Mouse (Mus musculus) left cerebral cortex, adult 9 months (tissue): ENCODE results near the gene Hspa12a.

Source experiments
- DNase-seq, 2 experiments: peaks; one replicate each; pipeline ENCODE4 v3.0.0; 2022; ENCODE audit warnings: low spot score in 2 of 2

Hspa12a gene

DNA sequence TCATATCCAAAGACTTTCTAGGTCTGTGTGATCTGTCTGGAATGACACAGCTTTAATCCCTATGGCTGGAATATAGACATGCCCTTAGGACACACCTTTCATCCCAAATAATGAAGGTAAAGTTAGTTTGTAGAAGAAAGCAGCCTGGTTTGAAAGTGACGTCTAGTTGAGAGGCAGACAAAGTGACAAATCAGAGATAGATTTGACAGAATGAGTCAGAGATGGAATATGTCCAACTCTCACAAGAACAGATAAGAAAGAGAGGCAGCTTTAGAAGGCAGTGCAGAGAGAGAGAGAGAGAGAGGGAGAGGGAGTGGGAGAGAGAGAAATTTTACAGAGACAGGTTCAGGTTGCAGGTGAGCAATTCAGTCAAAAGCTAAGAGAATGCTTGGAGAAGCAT, 119.1 kb downstream of the Hspa12a start:
- DNase-seq: no peak

DNA sequence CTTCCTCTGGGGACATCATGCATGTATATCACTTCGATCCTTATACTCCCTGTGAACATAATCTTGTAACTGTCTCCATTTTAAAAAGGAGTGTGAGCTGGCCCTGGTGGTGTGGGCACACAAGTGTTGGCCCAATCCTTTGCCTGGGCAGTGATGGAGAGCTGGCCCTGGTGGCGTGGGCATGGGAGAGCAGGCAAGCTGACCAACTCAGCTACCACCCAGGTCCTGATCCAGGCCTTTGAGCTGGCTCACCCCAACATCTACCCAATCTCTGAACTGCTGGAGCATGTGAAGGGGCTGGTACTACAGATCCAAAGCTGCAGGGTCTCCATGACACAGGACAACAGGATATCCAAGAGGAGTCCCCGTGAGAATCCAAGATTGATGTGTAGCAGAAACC, 120.2 kb downstream of the Hspa12a start:
- no peak for DNase-seq

DNA sequence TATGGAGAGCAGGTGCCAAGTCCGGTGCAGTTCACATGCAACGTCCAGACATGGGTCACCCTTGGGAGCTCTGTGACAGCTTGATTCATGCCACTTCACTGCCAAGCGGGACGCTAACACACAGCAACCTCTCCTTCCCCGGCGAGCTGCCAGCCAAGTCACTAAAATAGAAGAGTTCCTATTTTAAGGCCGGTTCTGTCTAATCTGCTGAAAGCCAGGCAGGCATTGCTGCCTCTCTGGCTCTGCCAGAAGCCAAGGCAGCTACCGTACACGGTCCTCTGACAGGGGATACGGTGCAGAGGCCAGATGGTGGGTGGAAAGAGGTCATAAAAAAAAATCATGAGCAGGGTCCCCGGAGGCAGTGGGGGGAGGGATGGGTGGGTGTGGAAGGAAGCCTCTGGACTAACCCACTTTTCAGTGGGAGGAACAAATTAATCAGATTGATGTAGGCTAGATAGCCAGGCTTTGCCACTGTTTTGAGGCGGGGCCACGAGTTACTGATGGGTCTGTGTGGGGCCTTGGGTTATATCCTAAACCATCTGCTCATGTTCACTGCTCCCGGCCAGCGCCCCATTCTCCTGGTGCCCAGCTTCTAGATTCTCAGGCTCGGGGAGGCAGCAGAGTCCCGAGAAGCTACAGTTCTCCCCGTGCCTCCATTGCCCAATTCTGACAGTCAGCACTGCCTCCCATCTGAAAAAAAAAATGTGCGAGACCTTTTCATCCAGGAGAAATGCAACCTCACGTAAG, 120.8 kb downstream of the Hspa12a start:
- DNase-seq: peak; percentile 69 to 87

DNA sequence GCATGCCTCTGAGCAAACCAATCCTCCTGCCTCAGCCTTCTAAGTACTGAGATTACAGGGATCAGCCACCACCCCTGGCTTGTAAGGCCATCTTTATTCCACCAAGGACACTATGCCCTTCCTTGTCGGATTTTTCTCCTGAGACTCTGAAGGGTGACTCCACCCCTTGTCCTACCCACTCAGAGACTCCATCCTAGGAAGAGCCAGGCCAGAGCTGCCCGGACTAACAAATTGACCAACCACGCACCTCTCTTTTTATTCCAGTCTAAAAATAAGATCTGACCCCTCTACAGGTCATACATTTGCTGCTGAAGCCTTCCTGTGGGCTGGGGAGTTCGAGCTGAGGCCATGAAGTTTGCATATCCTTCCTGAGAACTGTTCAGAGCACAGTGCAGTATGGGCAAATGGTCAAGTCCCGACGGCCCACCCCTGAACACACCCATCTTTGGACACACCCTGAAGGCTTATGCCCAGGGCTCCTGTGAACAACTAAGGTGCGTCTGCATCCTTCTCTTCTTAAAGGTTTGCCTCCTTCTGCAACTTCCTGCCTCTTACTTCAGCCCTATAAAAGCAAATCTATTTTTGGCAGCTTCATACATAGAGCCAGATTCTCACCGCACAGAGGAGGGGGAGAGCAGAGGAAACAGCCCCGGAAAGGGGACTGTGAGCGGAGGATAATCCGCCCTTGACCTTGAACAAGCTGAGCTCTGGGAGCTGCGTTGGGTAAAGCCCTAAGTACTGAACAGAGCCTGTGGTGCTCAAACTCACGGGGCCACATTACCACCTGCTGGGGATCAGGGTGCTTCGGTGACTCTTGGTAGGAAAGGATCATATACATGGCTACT, 124.7 kb downstream of the Hspa12a start:
- no peak for DNase-seq

DNA sequence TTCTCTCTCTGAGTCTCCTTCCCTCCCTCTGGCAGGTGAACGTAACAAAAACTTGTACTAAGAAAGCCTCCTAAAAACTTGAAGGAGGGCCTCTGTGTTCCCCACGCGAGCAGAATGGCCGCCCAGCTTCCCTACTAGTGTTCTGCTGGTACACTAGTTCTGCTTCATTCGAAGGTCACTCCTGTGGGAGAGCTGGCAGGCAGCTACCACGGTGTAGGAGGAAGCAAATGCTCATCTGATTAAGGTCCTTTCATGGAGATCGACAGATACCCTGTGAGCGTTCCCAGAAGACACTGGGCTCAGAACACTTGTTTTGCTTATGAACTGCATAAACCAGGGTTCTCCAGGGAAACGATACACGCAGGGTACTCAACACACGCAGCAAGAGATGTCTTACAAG, 126.1 kb downstream of the Hspa12a start:
- DNase-seq: no peak

DNA sequence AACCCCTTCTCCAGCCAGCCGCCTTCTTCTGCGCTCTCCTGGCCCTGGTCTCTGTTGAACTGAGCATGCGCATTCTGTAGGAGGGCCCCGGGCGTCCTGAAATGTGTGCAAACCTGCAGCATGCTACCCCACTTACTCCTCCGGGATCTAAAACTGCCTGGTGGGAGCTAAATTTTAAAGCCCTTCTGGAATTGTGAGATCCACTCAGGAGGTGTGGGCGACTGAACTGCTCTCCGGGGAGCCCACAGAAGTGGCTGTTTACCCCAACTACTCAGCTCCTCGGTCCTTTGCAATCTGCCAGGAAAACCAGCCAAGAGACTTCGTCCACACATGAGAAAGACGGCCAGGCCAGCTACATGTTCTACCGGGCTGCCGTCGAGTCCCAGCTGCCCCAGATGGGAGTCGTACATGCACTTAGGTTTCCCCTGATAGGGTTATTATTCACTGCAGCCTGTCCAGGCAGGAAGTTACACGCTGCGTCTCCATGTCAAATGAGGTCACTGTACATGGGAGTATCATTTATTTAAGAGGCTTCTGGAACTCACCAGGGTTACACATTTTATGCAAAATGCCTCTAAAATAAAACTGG, 126.9 kb downstream of the Hspa12a start:
- peak; percentile 52 to 83 for DNase-seq

DNA sequence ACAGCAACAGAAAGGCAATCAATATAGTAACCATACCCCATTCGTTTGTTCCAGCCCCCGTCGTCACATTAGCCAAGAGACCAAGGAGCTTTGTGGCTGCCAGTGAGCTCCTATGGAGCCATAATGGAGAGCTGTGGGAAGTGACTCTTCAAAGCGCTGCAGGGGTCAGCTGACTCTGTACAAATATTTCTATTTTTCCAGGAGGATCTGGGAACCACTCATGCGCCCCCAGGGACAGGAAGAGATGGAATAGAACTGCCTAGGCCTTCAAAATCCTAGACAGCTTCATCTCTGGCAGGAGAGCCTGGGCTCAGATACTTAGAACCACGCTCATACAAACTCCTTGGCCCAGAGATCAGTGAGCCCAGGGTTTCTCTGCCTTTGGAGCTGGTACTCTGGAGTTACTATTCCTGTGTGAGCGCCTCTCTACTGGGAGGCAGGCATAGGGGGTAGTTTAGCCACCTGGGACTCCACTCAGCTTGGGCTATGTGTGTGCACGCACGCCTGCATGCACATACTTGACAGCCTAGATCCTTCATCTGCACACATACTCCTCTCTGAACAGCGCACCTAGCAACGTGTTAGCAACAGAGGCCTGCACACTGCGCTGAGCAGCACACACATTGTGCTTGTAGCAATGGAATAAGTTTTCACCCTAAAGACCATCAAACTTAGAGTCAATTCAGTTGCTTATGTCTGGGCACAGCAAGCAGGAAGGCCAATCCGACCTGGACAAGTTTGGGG, 128.1 kb downstream of the Hspa12a start:
- DNase-seq: no peak

DNA sequence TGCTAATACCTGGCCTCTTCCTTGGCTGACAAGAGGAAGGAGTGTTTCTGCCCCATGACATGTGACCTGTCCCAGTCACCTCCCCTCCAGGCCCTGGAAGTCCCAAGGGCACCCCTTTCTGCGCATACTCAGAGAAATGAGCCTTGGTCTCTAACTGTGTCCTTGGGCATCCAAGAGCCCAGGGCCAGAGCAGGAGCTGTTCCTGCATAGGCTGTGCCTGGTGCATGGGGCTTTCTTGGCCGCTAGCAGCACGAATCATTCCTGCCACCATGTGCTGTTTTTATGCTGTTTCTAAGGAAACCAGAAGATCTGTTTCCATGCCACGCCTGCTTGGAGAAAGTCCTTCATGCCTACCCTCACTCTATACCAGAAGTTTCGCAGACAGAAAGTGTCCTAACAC, 132.9 kb downstream of the Hspa12a start:
- DNase-seq: no peak

DNA sequence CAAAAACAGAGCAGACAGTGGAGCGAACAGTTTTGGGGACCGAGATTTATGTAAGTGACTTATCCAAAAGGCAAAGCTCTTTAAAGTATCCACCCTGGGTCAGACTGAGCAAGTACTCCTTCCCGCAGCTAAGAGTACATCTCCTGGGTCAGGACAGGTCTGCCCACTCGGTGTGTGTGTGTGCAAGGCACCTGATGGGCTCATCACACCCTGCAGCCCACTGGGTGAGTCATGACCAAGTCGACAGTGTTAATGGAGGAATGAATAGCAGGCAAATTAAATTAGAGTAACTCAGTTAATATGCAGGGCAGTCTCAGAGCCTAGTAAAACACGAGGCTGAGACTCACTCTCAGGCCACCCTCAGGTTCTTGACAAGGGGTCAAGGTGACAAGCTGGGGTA, 134.6 kb downstream of the Hspa12a start:
- no peak for DNase-seq

DNA sequence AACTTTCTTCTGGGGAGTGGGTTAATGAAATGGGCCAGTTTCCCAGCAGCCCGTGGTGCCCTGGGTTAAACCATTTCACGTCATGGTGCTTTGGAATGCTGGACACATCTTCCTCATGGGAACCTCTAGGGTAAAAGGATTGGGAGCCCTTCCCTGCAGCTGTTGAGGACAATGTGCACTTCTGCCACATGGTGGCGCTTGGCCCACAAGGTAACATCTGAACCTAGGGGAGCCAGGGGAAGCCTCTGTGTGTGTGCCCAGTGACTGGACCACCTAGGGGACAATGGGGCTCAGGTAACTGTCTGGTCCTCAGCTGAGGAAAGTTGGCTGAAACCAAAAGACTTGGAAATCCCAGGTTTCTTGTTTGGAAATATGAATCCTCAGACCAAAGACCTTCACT, 137.1 kb downstream of the Hspa12a start:
- DNase-seq: peak in 1 of 2 experiments; percentile 80

DNA sequence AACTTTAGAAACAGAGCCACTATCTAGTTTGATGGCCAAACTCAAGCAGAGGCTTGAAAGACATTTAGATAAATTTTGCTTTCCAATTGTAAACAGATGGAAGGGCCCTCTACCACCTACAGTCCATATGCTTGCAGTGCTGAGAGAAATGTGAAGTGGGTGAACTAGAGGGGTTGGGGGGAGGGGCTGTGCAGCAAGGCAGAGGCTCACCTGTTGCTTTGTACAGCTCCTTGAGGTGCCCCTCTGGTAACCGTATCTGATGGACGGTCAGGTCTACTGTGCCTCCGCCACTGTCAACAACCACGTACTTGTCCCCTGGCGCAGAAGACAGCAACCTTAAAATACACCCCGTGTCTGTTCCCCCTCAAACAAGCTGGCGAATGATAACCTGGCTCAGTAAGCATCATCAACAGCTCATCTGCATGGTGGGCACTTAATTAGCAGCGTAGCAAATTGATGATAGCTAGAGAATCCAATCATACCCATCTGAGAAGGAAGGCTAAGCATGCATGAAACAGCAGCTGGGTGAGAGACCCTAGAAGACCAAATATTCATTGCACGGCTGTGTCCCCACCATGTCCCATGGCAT, 138.2 kb downstream of the Hspa12a start:
- DNase-seq: peak in 1 of 2 experiments; percentile 67

DNA sequence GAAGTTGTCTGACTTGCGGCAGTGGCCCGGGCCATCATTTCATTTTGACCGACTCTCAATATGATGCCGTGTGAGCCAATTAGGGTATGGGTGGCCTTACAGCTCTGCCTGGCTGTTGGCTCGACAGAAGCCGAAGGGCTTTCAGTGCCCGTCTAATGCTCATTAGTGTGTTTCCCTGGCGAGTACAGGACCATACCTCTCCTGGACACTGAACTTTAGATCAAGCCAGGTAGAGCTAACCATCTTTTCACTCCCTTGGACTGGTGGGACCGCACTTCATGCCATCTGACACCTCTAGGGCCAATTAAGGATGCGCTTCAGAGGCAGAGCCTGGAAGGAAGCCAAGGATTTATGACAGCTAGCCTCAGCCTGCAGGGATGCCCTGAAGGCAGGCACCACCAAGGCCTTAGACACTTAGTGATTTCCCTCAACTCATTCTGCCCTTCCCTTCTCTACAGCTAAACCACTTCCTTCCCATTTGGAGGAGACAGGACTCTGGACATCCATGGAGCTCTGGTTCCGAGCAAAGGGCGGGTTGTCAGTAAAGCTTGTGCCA, 148.3 kb downstream of the Hspa12a start:
- DNase-seq: no peak

DNA sequence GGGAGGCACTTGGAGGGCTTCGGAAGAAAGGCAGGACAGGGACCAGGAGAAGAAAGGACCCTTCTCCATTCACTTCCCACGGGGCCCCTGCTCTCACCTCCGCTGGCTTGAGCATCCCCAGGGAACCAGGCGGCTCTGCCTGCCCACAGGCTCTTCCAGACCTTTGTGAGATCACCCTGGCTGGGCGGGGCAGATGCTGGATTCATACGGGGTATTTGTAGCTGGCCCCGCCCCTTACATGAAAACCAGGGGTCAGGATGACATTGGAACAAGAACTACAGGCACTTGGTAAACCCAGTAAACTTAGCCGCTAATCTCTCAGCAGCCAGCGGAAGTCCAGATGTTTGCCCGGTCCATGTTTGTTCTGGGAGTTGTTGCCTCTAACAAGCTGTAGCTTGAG, 149.2 kb downstream of the Hspa12a start, which contains the start of gene 1700019N19Rik:
Gene 1700019N19Rik (minus strand): TSS at position 178 of the 400 bp plus-strand sequence.
- no peak for DNase-seq

DNA sequence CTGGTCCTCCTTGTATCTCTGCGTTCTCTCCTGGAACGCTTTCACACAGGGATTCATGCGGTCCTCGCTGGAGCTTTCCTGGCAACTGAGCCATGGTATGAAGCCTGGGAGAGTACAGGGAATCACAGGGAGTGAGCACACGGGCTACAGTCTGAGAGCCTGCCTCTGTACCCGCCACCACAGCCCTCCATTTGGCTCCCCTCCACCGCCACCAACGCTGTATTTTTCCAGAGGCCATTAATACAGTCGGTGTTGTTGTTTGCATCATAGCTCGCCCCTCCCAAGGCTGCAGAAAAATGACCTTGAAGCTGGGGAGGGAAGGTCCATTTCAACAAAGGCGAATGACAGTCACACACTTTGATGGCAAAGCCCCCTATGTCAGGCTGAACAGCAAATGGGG, 154.3 kb downstream of the Hspa12a start:
- no peak for DNase-seq

DNA sequence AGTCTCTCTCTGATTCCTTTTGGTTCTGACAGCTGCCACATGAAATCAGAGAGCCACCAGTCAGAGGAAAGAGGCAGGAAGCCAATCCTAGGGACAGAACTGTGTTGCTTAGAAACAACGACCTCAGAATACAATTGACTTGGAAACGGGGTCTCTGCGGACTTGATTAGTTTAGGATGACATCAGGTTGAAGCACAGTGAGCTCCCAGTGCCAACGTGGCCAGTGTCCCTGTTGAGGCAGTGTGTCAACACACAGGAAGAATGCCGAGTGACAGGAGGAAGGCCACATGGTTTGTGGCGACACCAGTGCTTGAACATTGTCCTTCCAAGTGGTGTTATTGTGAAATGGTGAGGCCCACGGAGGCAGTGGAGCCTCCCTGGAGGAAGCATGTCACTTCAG, 159.5 kb downstream of the Hspa12a start:
- DNase-seq: no peak

DNA sequence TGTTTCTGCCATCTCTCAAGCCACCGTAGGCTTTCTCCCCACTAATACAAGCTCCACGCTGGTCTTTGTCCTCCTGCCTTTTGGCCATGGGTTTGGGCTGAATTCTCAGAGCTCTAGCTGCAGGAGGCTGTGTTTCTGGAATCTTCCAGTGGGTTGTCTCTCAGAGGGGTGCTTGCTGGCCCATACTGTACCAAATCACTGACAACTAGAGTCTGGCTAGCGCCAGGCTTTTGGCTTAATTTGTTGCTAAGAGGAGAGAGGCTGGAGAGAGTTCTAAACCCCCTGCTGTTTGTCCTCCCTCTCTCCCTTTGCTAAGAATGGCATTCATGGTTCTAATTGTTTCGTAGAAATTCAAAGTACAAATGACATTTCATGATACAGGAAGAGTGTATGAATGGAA, 161.9 kb downstream of the Hspa12a start:
- DNase-seq: no peak

DNA sequence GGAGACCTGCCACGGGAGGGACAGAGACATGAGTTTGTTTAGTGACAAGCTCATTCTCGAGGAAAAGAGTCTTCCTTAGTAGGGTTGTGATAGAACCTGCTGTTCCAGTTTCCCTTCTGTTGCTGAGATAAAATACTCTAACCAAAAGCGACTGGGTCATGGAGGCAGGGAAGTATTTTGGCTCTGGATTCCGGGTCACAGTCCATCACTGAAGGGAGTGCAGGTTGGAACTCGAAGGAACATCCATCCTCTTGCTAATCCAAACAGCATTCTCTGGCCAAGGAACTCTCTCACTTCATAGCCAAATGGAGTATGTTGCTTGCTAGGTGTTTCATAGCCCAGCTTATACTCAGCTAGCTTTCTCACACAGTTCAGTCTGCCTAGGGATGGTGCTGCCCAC, 167.0 kb downstream of the Hspa12a start:
- DNase-seq: no peak

DNA sequence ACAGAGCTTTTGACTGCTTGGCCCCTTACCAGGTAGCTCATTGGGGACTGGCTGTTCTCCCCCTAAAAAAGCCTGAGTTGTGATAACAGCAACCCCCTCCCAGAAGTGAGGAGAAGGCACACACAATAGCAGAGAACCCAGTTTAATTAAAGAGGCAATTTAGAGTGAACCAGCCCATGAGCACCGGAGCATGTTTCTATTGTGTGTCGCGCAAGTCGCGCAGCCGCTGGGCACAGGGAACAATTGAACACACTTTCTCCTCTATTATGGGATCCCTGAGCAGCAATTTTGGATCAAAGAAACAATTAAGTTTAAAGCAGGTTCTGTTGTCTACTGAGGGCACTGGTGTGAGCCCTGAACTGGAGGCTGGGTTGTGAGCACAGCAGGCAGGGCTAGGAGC, 176.1 kb downstream of the Hspa12a start:
- DNase-seq: no peak

DNA sequence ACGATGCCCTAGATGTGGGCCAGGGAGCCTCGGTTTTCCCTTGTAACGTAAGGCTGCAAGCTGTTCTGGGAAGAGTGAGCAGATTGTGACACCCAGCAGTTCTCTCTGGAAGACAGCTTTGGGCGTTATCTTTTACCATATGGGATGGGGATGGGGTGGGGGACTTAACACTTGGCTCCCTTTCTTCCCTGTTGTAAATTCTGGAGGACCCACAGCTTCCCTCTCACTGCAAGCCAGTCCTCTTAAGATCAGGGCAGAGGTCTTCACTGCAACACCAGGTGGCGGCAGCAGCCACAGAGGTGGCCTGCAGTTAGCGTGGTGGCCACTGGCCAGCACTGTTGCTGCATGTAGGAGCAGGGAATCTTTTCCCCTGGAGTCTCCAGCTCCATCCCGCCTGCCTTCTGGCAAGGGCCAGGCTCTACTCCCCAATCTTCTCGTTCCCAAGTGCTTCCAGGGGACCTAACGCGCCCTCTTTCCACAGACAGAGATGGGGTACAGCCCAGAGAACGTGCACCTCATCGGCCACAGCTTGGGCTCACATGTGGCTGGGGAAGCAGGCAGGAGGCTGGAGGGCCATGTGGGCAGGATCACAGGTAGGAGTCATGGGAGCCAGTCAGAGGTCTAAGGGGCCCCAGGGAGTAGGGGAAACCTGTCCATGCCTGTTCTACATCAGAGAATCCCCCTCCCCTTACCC, 180.5 kb downstream of the Hspa12a start:
- DNase-seq: peak; percentile 14 to 64

DNA sequence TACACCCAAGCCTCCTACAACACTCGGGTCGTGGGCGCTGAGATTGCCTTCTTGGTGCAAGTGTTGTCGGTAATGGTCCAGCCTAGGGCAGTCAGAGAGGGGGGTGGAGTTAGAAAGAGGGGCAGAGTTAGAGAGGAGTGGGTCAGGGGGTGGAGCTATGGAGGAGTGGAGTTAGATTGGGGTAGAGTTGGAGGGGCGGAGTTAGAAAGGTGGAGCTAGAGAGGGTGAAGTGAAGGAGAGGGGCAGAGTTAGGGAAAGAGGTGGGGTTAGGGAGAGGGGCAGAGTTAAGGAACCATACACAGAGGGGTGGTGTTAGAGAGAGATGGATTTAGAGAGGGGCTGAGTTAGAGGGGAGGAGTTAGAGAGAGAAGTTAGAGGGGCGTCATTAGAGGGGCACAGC, 181.1 kb downstream of the Hspa12a start:
- DNase-seq: no peak

DNA sequence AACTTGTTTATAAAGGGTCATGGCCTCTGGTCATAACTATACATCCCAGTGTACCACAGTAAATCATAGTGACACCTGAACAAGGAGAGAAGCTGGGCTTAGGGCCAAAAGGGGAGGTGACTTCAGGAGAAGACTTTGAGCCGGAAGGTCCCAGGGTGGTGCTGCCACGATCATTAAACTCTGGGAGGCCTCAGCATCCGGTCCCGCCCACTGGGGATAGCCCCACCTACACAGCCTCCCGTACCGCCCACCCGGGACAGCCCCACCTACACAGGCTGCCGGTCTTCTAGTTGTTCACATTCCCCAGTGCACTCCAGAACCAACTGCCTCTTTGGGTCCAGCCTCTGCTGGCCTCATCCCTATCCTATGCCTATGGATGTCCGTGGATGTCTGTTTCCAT, 184.0 kb downstream of the Hspa12a start, which contains the start of gene Pnliprp2:
Gene Pnliprp2 (plus strand): TSS at position 297 of the 400 bp plus-strand sequence.
- DNase-seq: no peak
